Mouse (Mus musculus) limb, embryonic 11.5 days (tissue): ENCODE data around the gene Kansl2. TPM values are rescaled to one million over a fixed set of nuclear protein-coding genes. Genes with fewer than 3 reads are reported as not detected.

Source experiments
- ATAC-seq: fragments of 200-750 bp; cut with Nextera tagmentation; 2 replicates; pipeline ENCODE4 v1.8.0; 2017; ENCODE audit warnings: low read depth; ENCODE audit not compliant: insufficient number of reproducible peaks, low FRiP score, low TSS enrichment
- DNase-seq: peaks from one replicate; pipeline ENCODE4 v3.0.0-alpha.2; 2015; ENCODE audit warnings: low spot score
- H3K27ac ChIP-seq: fragments of 300-500 bp; sonication (generic); replicated peaks from 2 replicates; pipeline ENCODE4 v1.5.1; 2014; ENCODE audit warnings: low read depth, mild to moderate bottlenecking, low read length
- H3K27me3 ChIP-seq: fragments of 300-500 bp; sonication (generic); 2 replicates; pipeline ENCODE4 v1.6.1; 2014; ENCODE audit warnings: mild to moderate bottlenecking, low read length, mixed read lengths; ENCODE audit not compliant: control insufficient read depth, insufficient read depth
- H3K36me3 ChIP-seq: fragments of 300-500 bp; sonication (generic); 2 replicates; pipeline ENCODE4 v1.6.1; 2014; ENCODE audit warnings: mild to moderate bottlenecking, low read length, moderate library complexity, mixed read lengths; ENCODE audit not compliant: control insufficient read depth, insufficient read depth
- H3K4me1 ChIP-seq: fragments of 300-500 bp; sonication (generic); 2 replicates; pipeline ENCODE4 v1.6.1; 2014; ENCODE audit warnings: low read length, mixed read lengths; ENCODE audit not compliant: control insufficient read depth, insufficient read depth
- H3K4me2 ChIP-seq: fragments of 300-500 bp; sonication (generic); 2 replicates; pipeline ENCODE4 v1.6.1; 2014; ENCODE audit warnings: low read depth, mild to moderate bottlenecking, moderate library complexity; ENCODE audit not compliant: severe bottlenecking
- H3K4me3 ChIP-seq: fragments of 300-500 bp; sonication (generic); 2 replicates; pipeline ENCODE4 v1.5.1; 2014; ENCODE audit warnings: low read depth, low read length
- H3K9ac ChIP-seq: fragments of 300-500 bp; sonication (generic); 2 replicates; pipeline ENCODE4 v1.6.1; 2014; ENCODE audit warnings: mild to moderate bottlenecking, low read length
- H3K9me3 ChIP-seq: fragments of 300-500 bp; sonication (generic); 2 replicates; pipeline ENCODE4 v1.6.1; 2016; ENCODE audit warnings: low read length; ENCODE audit not compliant: control insufficient read depth
- WGBS: fragments of 180-500 bp; shearing (Covaris S2); extraction: QIAGEN DNeasy Blood & Tissue Kit; methylation state at CpG from one replicate; pipeline ENCODE4 v1.1.7; 2014; 5-methylcytosine and 5-hydroxymethylcytosine counted together
- polyA plus RNA-seq: library from polyadenylated mRNA; unstranded; fragments of >200 nt; fragmentation: Nextera tagmentation; extraction: Ambion mirVana; gene quantifications from 2 replicates; pipeline ENCODE4 v1.2.1, GENCODE M21; 2014

Gene Kansl2
- polyA plus RNA-seq, 1 experiment from 2014 or later, result 156 TPM

GRCm38 (mm10) chr15:98512799-98513321, 21.2 kb downstream of the Kansl2 start:
- ATAC-seq, result no peak
- H3K4me2 ChIP-seq, result no peak overlapping the region

GRCm38 (mm10) chr15:98512232-98512631, 21.8 kb downstream of the Kansl2 start:
- no peak overlapping the region for H3K9ac ChIP-seq
- ATAC-seq (no peak), DNase-seq (no peak)
- WGBS, result 74% methylated on average over 8 of the region's 8 CpGs
- no peaks in the 10 kb centered on the region for H3K4me1 ChIP-seq
- no peak overlapping the region for H3K27ac ChIP-seq
- no peak overlapping the region for H3K4me2 ChIP-seq
- H3K4me3 ChIP-seq, result no peak overlapping the region
- H3K27me3 ChIP-seq, result no peaks in the 10 kb centered on the region
- no peaks in the 10 kb centered on the region; the same call in 1 of the 2 replicates for H3K36me3 ChIP-seq
- H3K9me3 ChIP-seq, result no peaks in the 10 kb centered on the region

More at GRCm38 (mm10) chr15:98512799-98513321, 21.2 kb downstream of the Kansl2 start:
- Histone ChIP-seq H3K4me1 (no peaks in the 10 kb centered on the region), H3K9me3 (no peaks in the 10 kb centered on the region), H3K27me3 (no peaks in the 10 kb centered on the region), H3K36me3 (peaks cover 3% of the 10 kb centered on the region; the same call in 1 of the 2 replicates), H3K9ac (no peak overlapping the region), H3K4me3 (no peak overlapping the region), H3K27ac (no peak overlapping the region)
- no peak for DNase-seq
- 61% methylated on average over 17 of the region's 17 CpGs for WGBS

GRCm38 (mm10) chr15:98511386-98511928, 22.6 kb downstream of the Kansl2 start:
- WGBS, result 82% methylated on average over 13 of the region's 13 CpGs
- no peak for ATAC-seq
- Histone ChIP-seq H3K27me3 (no peaks in the 10 kb centered on the region), H3K4me3 (no peak overlapping the region), H3K9ac (no peak overlapping the region), H3K36me3 (no peaks in the 10 kb centered on the region), H3K4me2 (no peak overlapping the region), H3K4me1 (no peaks in the 10 kb centered on the region), H3K27ac (no peak overlapping the region), H3K9me3 (no peaks in the 10 kb centered on the region)
- no peak for DNase-seq

- no peaks in the 10 kb centered on the region for H3K36me3 ChIP-seq
- no peaks in the 10 kb centered on the region for H3K9me3 ChIP-seq
- no peaks in the 10 kb centered on the region for H3K4me1 ChIP-seq
- H3K27ac ChIP-seq, result no peak overlapping the region
- ATAC-seq, result no peak
- DNase-seq, result peak; percentile 88
- WGBS, result 28% methylated on average over 25 of the region's 25 CpGs
- no peak overlapping the region for H3K9ac ChIP-seq
- H3K4me2 ChIP-seq, result peak overlapping the region; percentile 13; the same call in 1 of the 2 replicates
- H3K4me3 ChIP-seq, result no peak overlapping the region
- no peaks in the 10 kb centered on the region for H3K27me3 ChIP-seq
Measured at GRCm38 (mm10) chr15:98510438-98511385, 23.4 kb downstream of the Kansl2 start.

- H3K36me3 ChIP-seq, result no peaks in the 10 kb centered on the region
- no peak for ATAC-seq
- 60% methylated on average over 2 of the region's 2 CpGs for WGBS
Measured at GRCm38 (mm10) chr15:98509387-98509786, 24.7 kb downstream of the Kansl2 start.

GRCm38 (mm10) chr15:98507321-98507720, 26.7 kb downstream of the Kansl2 start:
- ATAC-seq (no peak), DNase-seq (no peak)
- Histone ChIP-seq H3K36me3 (no peaks in the 10 kb centered on the region), H3K27ac (no peak overlapping the region), H3K9ac (no peak overlapping the region), H3K9me3 (no peaks in the 10 kb centered on the region), H3K4me3 (no peak overlapping the region), H3K4me1 (no peaks in the 10 kb centered on the region), H3K27me3 (no peaks in the 10 kb centered on the region), H3K4me2 (no peak overlapping the region)
- 85% methylated on average over 6 of the region's 6 CpGs for WGBS

More at GRCm38 (mm10) chr15:98509387-98509786, 24.7 kb downstream of the Kansl2 start:
- no peaks in the 10 kb centered on the region for H3K4me1 ChIP-seq
- H3K9ac ChIP-seq, result no peak overlapping the region
- H3K9me3 ChIP-seq, result no peaks in the 10 kb centered on the region
- H3K4me3 ChIP-seq, result no peak overlapping the region
- no peak overlapping the region for H3K4me2 ChIP-seq
- H3K27me3 ChIP-seq, result no peaks in the 10 kb centered on the region
- H3K27ac ChIP-seq, result no peak overlapping the region
- DNase-seq, result no peak

- Histone ChIP-seq H3K4me1 (no peaks in the 10 kb centered on the region), H3K27ac (no peak overlapping the region), H3K36me3 (no peaks in the 10 kb centered on the region), H3K27me3 (no peaks in the 10 kb centered on the region), H3K9ac (no peak overlapping the region), H3K9me3 (no peaks in the 10 kb centered on the region), H3K4me2 (no peak overlapping the region), H3K4me3 (no peak overlapping the region)
- DNase-seq (no peak), ATAC-seq (no peak)
- 85% methylated on average over 9 of the region's 9 CpGs for WGBS
Measured at GRCm38 (mm10) chr15:98506253-98506957, 27.7 kb downstream of the Kansl2 start.

GRCm38 (mm10) chr15:98504514-98504913, 29.6 kb downstream of the Kansl2 start:
- H3K4me2 ChIP-seq, result no peak overlapping the region
- ATAC-seq, result no peak
- H3K27ac ChIP-seq, result no peak overlapping the region
- 15% methylated on average over 18 of the region's 18 CpGs for WGBS
- H3K9me3 ChIP-seq, result no peaks in the 10 kb centered on the region
- no peaks in the 10 kb centered on the region for H3K4me1 ChIP-seq
- peak; percentile 89 for DNase-seq
- H3K36me3 ChIP-seq, result no peaks in the 10 kb centered on the region
- H3K4me3 ChIP-seq, result no peak overlapping the region
- H3K27me3 ChIP-seq, result no peaks in the 10 kb centered on the region
- H3K9ac ChIP-seq, result no peak overlapping the region
